Mouse (Mus musculus) effector memory CD4-positive, alpha-beta T cell, adult 5 months (primary cell): ENCODE results near the gene Gm10488. TPM values are rescaled to one million over a fixed set of nuclear protein-coding genes. Genes with fewer than 3 reads are reported as not detected.

Experiments used
- polyA plus RNA-seq: library from polyadenylated mRNA; unstranded; fragments of 100-300 nt; shearing (Covaris generic); gene quantifications from one replicate; pipeline ENCODE4 v1.2.1, GENCODE M21; 2017

The Gm10488 gene
- not detected for polyA plus RNA-seq

GRCm38 (mm10) chrX:29976014-29976413 lies at the start of gene Gm10488:
Gene Gm10488 (plus strand): TSS chrX:29976314.

